Mouse (Mus musculus): Measurements from ENCODE around the gene Hist1h2ab.
"Not testable (repeated sequence)": the region's sequence is repeated elsewhere in the genome, so short reads cannot be mapped to it uniquely, and the experiment has no call there.

The Hist1h2ab gene

GRCm38 (mm10) chr13:23750839-23751477 lies at the start of gene Hist1h2ab:
TSS of gene Hist1h2ab (plus strand) at chr13:23751126.
- peak; percentile 36 to 58 for DNase-seq

- DNase-seq: no peak
These were observed 48.7 kb upstream of the Hist1h2ab start for GRCm38 (mm10) chr13:23702220-23702619.

GRCm38 (mm10) chr13:23702801-23703200 lies 48.1 kb upstream of the Hist1h2ab start:
- not testable (repeated sequence) for DNase-seq

- DNase-seq: no peak
These were observed 45.1 kb upstream of the Hist1h2ab start for GRCm38 (mm10) chr13:23705751-23706356.

GRCm38 (mm10) chr13:23706771-23707170 lies 44.2 kb upstream of the Hist1h2ab start:
- no peak for DNase-seq

GRCm38 (mm10) chr13:23708041-23708440 lies 42.9 kb upstream of the Hist1h2ab start:
- no peak for DNase-seq

- DNase-seq: no peak
These were observed 42.3 kb upstream of the Hist1h2ab start for GRCm38 (mm10) chr13:23708654-23709053.

GRCm38 (mm10) chr13:23709714-23710373 lies 41.1 kb upstream of the Hist1h2ab start:
- DNase-seq: peak in 1 of 2 experiments; percentile 10

GRCm38 (mm10) chr13:23710374-23711089 lies 40.4 kb upstream of the Hist1h2ab start, which contains the start of gene Hfe:
TSS of gene Hfe (minus strand) at chr13:23710854.
- DNase-seq: peak in 1 of 2 experiments; percentile 28

- no peak for DNase-seq
These were observed 34.5 kb upstream of the Hist1h2ab start for GRCm38 (mm10) chr13:23716261-23717042.

- DNase-seq: no peak
These were observed 33.8 kb upstream of the Hist1h2ab start for GRCm38 (mm10) chr13:23717176-23717575.

GRCm38 (mm10) chr13:23717593-23718245 lies 33.2 kb upstream of the Hist1h2ab start:
- not testable (repeated sequence) for DNase-seq

- no peak for DNase-seq
These were observed 26.7 kb upstream of the Hist1h2ab start for GRCm38 (mm10) chr13:23724239-23724638.

GRCm38 (mm10) chr13:23725213-23725612 lies 25.7 kb upstream of the Hist1h2ab start:
- no peak for DNase-seq

- no peak for DNase-seq
These were observed 22.3 kb upstream of the Hist1h2ab start for GRCm38 (mm10) chr13:23728472-23729191.

GRCm38 (mm10) chr13:23729192-23729525 lies 21.8 kb upstream of the Hist1h2ab start:
- DNase-seq: no peak

- DNase-seq: no peak
These were observed 21.2 kb upstream of the Hist1h2ab start for GRCm38 (mm10) chr13:23729706-23730105.

- DNase-seq: no peak
These were observed 20.4 kb upstream of the Hist1h2ab start for GRCm38 (mm10) chr13:23730479-23730878.

- peak; percentile 45 for DNase-seq
These were observed 18.6 kb upstream of the Hist1h2ab start for GRCm38 (mm10) chr13:23732156-23732804.

- no peak for DNase-seq
These were observed 13.8 kb upstream of the Hist1h2ab start for GRCm38 (mm10) chr13:23737091-23737490.

GRCm38 (mm10) chr13:23738041-23738440 lies 12.9 kb upstream of the Hist1h2ab start:
- no peak for DNase-seq

Measured in cerebellum, postnatal 14 days (tissue).